Mouse (Mus musculus): Measurements from ENCODE around the gene Rapgef2. TPM values are rescaled to one million over a fixed set of nuclear protein-coding genes. Genes with fewer than 3 reads are reported as not detected.

Gene Rapgef2
- polyA plus RNA-seq, 1 experiment, result 6.0 TPM

DNA sequence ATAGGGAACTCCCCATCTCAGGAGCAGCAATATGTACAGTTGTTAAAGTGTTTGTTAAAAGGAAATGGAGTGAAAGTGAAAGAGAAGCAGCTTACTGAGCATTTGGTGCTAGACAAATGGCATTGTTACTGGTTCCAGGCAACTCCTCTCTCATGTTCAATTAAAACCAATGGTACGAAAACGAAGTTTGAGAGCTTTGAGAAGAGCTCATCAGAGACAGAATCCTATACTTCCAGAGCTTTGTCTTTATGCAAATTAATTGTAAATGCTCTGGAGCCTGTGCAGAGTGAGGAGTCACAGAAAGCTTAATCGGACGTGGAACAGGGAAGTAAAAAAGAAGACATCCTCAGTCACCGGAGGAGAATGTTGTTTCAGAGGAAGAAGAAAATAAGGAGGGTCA is 241.1 kb downstream of the Rapgef2 start:
- no peak for TF ChIP-seq POLR2A (IDR thresholded peaks at IDR 0.05; ENCODE audit: borderline replicate concordance, control insufficient read depth, low read depth, low read length)
- no peak for TF ChIP-seq CTCF (IDR thresholded peaks at IDR 0.05; ENCODE audit: control insufficient read depth, insufficient read depth, low read length)
- Histone ChIP-seq H3K4me3 (replicated peaks; ENCODE audit: control insufficient read depth, low read depth, low read length) (no peak overlapping the region), H3K4me1 (ENCODE audit: control insufficient read depth, insufficient read depth, low read length) (no peaks in the 10 kb centered on the region), H3K27ac (ENCODE audit: control insufficient read depth, insufficient read depth, low read depth, low read length, poor library complexity) (no peak overlapping the region)
- 91% methylated on average over 5 of the region's 5 CpGs for WGBS

DNA sequence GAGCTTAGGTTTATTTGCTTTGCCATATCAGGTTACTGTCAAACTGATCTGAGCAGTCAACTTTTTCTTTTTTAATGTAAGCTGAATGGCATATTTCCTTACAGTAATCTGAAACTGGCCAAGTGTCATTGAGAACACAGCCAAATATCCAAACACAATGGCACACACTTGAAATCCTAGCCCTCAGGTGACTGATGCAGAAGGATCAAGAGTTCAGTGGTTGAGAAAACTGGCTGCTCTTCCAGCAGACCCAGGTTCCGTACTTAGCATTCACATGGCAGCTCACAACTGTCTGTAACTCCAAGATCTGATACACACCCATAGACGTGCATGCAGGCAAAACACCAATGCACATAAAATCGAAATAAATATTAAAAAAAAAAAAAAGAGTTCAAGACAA is 243.3 kb downstream of the Rapgef2 start:
- H3K4me3 ChIP-seq (replicated peaks; ENCODE audit: control insufficient read depth, low read depth, low read length), result no peak overlapping the region
- WGBS, result 85% methylated on average over 3 of the region's 3 CpGs
- H3K27ac ChIP-seq (ENCODE audit: control insufficient read depth, insufficient read depth, low read depth, low read length, poor library complexity), result no peak overlapping the region
- no peaks in the 10 kb centered on the region for H3K4me1 ChIP-seq (ENCODE audit: control insufficient read depth, insufficient read depth, low read length)
- no peak for TF ChIP-seq POLR2A (IDR thresholded peaks at IDR 0.05; ENCODE audit: borderline replicate concordance, control insufficient read depth, low read depth, low read length)
- TF ChIP-seq CTCF (IDR thresholded peaks at IDR 0.05; ENCODE audit: control insufficient read depth, insufficient read depth, low read length), result no peak

DNA sequence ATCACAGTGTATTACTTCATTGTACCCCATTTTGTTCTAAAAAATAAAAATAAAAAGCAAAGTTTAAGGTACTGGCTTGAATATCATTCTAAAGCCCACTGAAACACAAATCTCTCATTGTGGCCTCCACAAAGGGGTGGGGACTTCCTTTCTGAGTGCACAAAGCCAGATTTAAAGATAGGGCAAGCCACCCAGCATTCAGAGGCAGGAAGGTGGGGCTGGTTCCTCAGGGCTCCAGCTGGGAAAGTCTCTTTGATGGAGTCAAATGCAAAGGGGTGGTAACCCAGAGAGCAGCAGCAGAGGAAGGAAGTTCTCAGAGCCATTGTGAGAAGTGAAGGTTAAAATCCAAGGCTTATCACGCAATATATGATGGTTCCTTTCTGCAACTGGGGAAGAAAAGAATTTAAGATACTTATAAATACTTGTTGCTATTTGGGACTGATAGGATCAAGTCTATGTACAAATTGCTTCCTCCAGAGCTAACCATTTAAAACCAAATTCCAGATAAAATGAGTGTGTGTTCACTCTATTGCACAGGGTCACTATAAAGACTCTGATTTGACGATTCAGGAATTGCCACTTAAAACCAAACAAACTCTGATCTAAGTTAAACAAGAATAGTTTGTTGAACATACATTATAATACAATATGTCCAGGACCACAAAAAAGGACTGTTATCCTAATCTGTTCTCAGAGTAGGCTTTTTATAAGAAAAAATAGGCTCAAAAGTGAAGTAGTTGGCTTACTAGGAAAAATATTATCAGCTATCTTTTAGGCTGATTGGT is 246.5 kb downstream of the Rapgef2 start:
- WGBS, result 24% methylated on average over 2 of the region's 2 CpGs
- H3K27ac ChIP-seq (ENCODE audit: control insufficient read depth, insufficient read depth, low read depth, low read length, poor library complexity), result no peak overlapping the region
- H3K4me3 ChIP-seq (replicated peaks; ENCODE audit: control insufficient read depth, low read depth, low read length), result no peak overlapping the region
- TF ChIP-seq CTCF (IDR thresholded peaks at IDR 0.05; ENCODE audit: control insufficient read depth, insufficient read depth, low read length), result no peak
- TF ChIP-seq POLR2A (IDR thresholded peaks at IDR 0.05; ENCODE audit: borderline replicate concordance, control insufficient read depth, low read depth, low read length), result no peak
- no peaks in the 10 kb centered on the region for H3K4me1 ChIP-seq (ENCODE audit: control insufficient read depth, insufficient read depth, low read length)

DNA sequence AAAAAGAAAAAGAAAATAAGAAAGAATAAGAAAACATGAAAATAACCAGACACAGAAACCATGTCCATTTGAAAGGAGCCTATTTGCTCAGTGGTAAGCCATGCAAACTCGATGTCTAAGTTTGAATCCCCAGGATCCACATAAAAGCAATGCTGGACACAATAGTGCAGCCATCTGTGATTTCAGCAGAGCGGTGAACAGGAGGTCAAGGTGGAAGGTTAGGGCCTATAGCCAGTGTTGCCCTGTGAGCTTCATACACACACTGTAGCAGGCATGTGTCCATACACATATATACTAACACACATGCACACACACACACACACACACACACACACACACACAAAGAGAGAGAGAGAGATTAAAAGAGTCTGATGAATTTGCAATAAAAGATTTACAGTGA is 247.3 kb downstream of the Rapgef2 start:
- TF ChIP-seq POLR2A (IDR thresholded peaks at IDR 0.05; ENCODE audit: borderline replicate concordance, control insufficient read depth, low read depth, low read length) (no peak), CTCF (IDR thresholded peaks at IDR 0.05; ENCODE audit: control insufficient read depth, insufficient read depth, low read length) (no peak)
- Histone ChIP-seq H3K4me1 (ENCODE audit: control insufficient read depth, insufficient read depth, low read length) (no peaks in the 10 kb centered on the region), H3K4me3 (replicated peaks; ENCODE audit: control insufficient read depth, low read depth, low read length) (no peak overlapping the region), H3K27ac (ENCODE audit: control insufficient read depth, insufficient read depth, low read depth, low read length, poor library complexity) (no peak overlapping the region)
- 75% methylated on average over 2 of the region's 2 CpGs for WGBS

DNA sequence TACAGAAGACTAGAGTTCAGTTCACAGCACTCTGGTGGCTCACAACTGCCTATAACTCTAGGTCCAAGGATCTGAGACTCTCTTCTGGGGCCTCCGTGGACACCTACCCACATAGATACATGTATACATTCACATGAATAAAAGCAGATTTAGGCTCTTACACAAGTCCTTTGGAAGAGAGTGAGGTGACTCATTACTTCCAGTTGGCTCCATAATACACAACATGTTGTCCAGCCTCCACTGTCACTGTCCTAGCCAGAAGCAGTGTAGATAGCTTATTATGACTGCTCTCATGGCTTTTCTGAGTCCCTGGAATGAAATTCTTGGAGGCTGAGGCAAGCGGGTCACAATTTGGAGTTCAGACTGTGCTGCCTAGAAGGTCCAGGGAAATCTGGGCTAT is 251.9 kb downstream of the Rapgef2 start:
- no peak for TF ChIP-seq CTCF (IDR thresholded peaks at IDR 0.05; ENCODE audit: control insufficient read depth, insufficient read depth, low read length)
- no peak for TF ChIP-seq POLR2A (IDR thresholded peaks at IDR 0.05; ENCODE audit: borderline replicate concordance, control insufficient read depth, low read depth, low read length)
- Histone ChIP-seq H3K4me1 (ENCODE audit: control insufficient read depth, insufficient read depth, low read length) (no peaks in the 10 kb centered on the region), H3K27ac (ENCODE audit: control insufficient read depth, insufficient read depth, low read depth, low read length, poor library complexity) (no peak overlapping the region), H3K4me3 (replicated peaks; ENCODE audit: control insufficient read depth, low read depth, low read length) (no peak overlapping the region)
- 89% methylated on average over 2 of the region's 2 CpGs for WGBS

DNA sequence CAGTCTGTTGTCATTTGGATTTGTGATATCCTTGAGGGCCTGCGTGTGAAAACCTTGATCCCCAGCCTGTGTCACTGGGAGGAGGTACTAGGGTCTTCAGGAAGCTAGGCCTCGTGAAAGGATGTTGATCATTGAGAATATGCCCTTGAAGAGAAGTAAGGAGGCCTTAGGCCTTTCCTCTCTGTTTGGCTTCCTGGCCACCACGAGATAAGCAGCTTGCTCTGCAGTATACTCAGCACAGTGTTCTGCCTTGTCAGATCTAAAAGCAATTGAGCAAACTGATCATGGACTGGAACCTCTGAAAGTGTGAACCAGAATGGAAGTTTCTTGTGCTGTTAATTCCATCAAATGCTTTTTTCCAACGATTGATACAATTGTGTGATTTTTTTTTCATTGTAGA is 255.5 kb downstream of the Rapgef2 start:
- Histone ChIP-seq H3K4me1 (ENCODE audit: control insufficient read depth, insufficient read depth, low read length) (no peaks in the 10 kb centered on the region), H3K4me3 (replicated peaks; ENCODE audit: control insufficient read depth, low read depth, low read length) (no peak overlapping the region), H3K27ac (ENCODE audit: control insufficient read depth, insufficient read depth, low read depth, low read length, poor library complexity) (no peak overlapping the region)
- TF ChIP-seq CTCF (IDR thresholded peaks at IDR 0.05; ENCODE audit: control insufficient read depth, insufficient read depth, low read length) (no peak), POLR2A (IDR thresholded peaks at IDR 0.05; ENCODE audit: borderline replicate concordance, control insufficient read depth, low read depth, low read length) (no peak)
- 70% methylated on average over 4 of the region's 4 CpGs for WGBS

DNA sequence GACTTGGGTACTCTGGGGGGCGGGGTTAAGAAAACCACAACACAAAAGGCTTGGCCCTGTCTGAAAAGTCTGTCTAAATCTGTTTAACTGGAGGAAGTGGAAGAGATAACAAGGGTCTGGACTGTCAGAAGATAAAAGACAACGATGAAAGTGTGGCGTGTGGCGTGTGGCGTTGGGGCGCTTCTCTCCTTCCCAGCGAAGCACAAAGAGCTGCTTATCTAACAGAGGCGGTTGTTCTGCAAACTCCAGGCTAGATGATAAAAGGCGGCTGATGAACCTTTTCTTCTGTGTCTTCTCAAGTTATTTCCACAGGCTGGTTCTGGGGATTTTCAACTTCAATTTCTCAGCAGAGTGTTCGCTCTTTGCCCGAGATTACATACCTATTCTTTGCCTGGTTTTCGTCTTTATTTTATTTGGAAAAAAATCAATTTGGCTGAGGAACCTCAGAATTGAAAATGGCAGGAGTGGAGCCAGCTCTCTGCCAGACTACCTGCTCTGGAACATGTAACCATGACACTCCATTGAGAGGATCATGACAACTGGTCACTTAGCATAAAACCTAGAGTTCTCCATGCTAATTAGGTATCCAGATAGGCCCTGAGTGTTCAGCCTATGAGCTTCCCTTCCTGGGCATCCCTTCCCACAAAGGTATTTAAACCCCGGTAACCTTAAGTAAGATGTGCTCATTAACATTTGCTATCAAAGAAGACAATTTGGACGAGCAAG is 258.0 kb downstream of the Rapgef2 start:
- 31% methylated on average over 14 of the region's 14 CpGs for WGBS
- TF ChIP-seq POLR2A (IDR thresholded peaks at IDR 0.05; ENCODE audit: borderline replicate concordance, control insufficient read depth, low read depth, low read length) (no peak), CTCF (IDR thresholded peaks at IDR 0.05; ENCODE audit: control insufficient read depth, insufficient read depth, low read length) (no peak)
- Histone ChIP-seq H3K4me1 (ENCODE audit: control insufficient read depth, insufficient read depth, low read length) (no peaks in the 10 kb centered on the region), H3K4me3 (replicated peaks; ENCODE audit: control insufficient read depth, low read depth, low read length) (no peak overlapping the region), H3K27ac (ENCODE audit: control insufficient read depth, insufficient read depth, low read depth, low read length, poor library complexity) (no peak overlapping the region)

DNA sequence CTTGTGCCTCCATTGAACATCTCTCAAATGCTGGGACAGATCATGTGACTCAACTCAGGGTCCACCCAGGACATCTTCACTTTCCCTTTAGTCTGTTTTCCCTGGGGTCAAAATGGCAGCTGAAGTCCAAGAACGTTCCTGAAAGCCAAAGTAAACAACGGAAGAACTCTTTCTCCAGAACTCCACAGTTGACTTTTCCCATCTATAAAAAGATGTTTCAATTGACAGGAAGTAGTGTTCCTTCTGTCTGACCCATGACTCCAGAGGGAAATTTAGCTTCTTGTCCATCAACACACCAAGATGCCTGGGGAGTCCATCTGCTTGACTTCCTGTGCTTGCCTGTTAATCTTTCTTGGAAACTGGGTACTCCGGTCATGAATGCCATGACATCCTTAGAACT is 260.3 kb downstream of the Rapgef2 start:
- TF ChIP-seq CTCF (IDR thresholded peaks at IDR 0.05; ENCODE audit: control insufficient read depth, insufficient read depth, low read length), result no peak
- no peak for TF ChIP-seq POLR2A (IDR thresholded peaks at IDR 0.05; ENCODE audit: borderline replicate concordance, control insufficient read depth, low read depth, low read length)
- Histone ChIP-seq H3K4me1 (ENCODE audit: control insufficient read depth, insufficient read depth, low read length) (no peaks in the 10 kb centered on the region), H3K27ac (ENCODE audit: control insufficient read depth, insufficient read depth, low read depth, low read length, poor library complexity) (no peak overlapping the region), H3K4me3 (replicated peaks; ENCODE audit: control insufficient read depth, low read depth, low read length) (no peak overlapping the region)
- WGBS, result 88% methylated on average over 3 of the region's 3 CpGs
